Mouse (Mus musculus) MEL (cell line): Measurements from ENCODE around the gene Ubap2l.

Experiments used
- CHD2 ChIP-seq: IDR thresholded peaks from 2 replicates; pipeline ENCODE4 v1.6.1; 2011; ENCODE audit warnings: low read length, improper control_type of control experiment
- EP300 ChIP-seq, 2 experiments: IDR thresholded peaks; 2 replicates each; pipeline ENCODE4 v1.6.1; 2011; ENCODE audit warnings: improper control_type of control experiment in 2 of 2, low read length in 2 of 2, low read depth in 1 of 2, mild to moderate bottlenecking in 1 of 2
- MYC ChIP-seq: IDR thresholded peaks from 2 replicates; pipeline ENCODE4 v1.6.1; 2011; ENCODE audit warnings: low read depth, mild to moderate bottlenecking, low read length, improper control_type of control experiment, moderate library complexity
- NELFE ChIP-seq: IDR thresholded peaks from 2 replicates; pipeline ENCODE4 v1.6.1; 2011; ENCODE audit warnings: low read depth, low read length, improper control_type of control experiment
- POLR2A ChIP-seq, 2 experiments: IDR thresholded peaks; 2 replicates each; pipeline ENCODE4 v1.6.1; 2011 to 2012; ENCODE audit warnings: low read length in 2 of 2, mild to moderate bottlenecking in 2 of 2, control low read depth in 1 of 2, improper control_type of control experiment in 1 of 2, low read depth in 1 of 2, moderate library complexity in 1 of 2; ENCODE audit not compliant: control insufficient read depth in 1 of 2, insufficient read depth in 1 of 2, poor library complexity in 1 of 2
- POLR2AphosphoS5 ChIP-seq: IDR thresholded peaks from 2 replicates; pipeline ENCODE4 v1.6.1; 2012; ENCODE audit warnings: low read depth, borderline replicate concordance, mild to moderate bottlenecking, inconsistent platforms, low read length, moderate library complexity, mixed read lengths
- TBP ChIP-seq: IDR thresholded peaks from 2 replicates; pipeline ENCODE4 v1.8.0; 2011; ENCODE audit warnings: low read depth, low read length, improper control_type of control experiment
- USF1 ChIP-seq: IDR thresholded peaks from 2 replicates; pipeline ENCODE4 v1.6.1; 2014; ENCODE audit warnings: low read depth, mild to moderate bottlenecking, inconsistent platforms, low read length, improper control_type of control experiment, moderate library complexity

DNA sequence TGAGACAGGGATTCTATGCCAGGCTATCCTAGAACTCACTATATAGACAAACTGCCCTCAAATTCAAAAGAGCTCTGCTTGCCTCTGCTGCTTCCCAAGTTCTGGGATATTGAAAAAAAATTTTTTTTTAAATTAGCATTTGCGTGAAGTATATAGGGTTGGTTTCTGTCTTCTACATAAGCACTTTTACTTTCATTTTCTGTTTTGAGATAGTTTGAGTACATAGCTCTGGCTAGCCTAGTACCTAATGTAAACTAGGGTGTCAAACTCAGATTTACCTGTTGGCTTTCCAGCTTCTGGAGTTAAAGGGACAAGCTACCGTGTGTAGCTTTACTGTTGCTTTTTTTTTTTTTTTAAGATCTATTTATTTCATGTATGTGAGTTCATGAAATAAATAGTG, 49.2 kb upstream of the Ubap2l start:
- TF ChIP-seq NELFE (no peak), EP300 (IDR thresholded peaks at IDR 0.05; ENCODE audit: low read depth in 1 of 2, low read length in 2 of 2) (no peak), POLR2A (IDR thresholded peaks at IDR 0.05; ENCODE audit: control insufficient read depth in 1 of 2, insufficient read depth in 1 of 2, low read depth in 1 of 2, low read length in 2 of 2, poor library complexity in 1 of 2) (no peak), MYC (no peak), USF1 (no peak), CHD2 (no peak), POLR2AphosphoS5 (no peak), TBP (no peak)
